Mouse (Mus musculus) lung, embryonic 16.5 days (tissue): Measurements from ENCODE around the gene Olfr190. TPM values are rescaled to one million over a fixed set of nuclear protein-coding genes. Genes with fewer than 3 reads are reported as not detected.
A peak's percentile ranks its signal among the peaks of the same experiment; 100 is the strongest.
"Not testable (repeated sequence)": the region's sequence is repeated elsewhere in the genome, so short reads cannot be mapped to it uniquely, and the experiment has no call there.

Experiments used
- ATAC-seq: fragments of 200-750 bp; cut with Nextera tagmentation; 2 replicates; pipeline ENCODE4 v1.8.0; 2017; ENCODE audit warnings: low read depth, mild to moderate bottlenecking, moderate library complexity
- H3K27ac ChIP-seq: fragments of 300-500 bp; sonication (generic); 2 replicates; pipeline ENCODE4 v1.5.1; 2014; ENCODE audit warnings: mild to moderate bottlenecking, control low read depth, low read length
- H3K27me3 ChIP-seq: fragments of 300-500 bp; sonication (generic); 2 replicates; pipeline ENCODE4 v1.6.1; 2014; ENCODE audit warnings: low read depth, low read length, mixed read lengths; ENCODE audit not compliant: control insufficient read depth, insufficient read depth
- H3K36me3 ChIP-seq: fragments of 300-500 bp; sonication (generic); 2 replicates; pipeline ENCODE4 v1.6.1; 2014; ENCODE audit warnings: low read length; ENCODE audit not compliant: control insufficient read depth, insufficient read depth
- H3K4me1 ChIP-seq: fragments of 300-500 bp; sonication (generic); replicated peaks from 2 replicates; pipeline ENCODE4 v1.6.1; 2014; ENCODE audit warnings: low read length, mixed read lengths; ENCODE audit not compliant: control insufficient read depth, insufficient read depth
- H3K4me2 ChIP-seq: fragments of 300-500 bp; sonication (generic); 2 replicates; pipeline ENCODE4 v1.6.1; 2014; ENCODE audit warnings: low read depth, low read length, control low read depth
- H3K4me3 ChIP-seq: fragments of 300-500 bp; sonication (generic); 2 replicates; pipeline ENCODE4 v1.5.1; 2014; ENCODE audit warnings: mild to moderate bottlenecking, low read length, control low read depth
- H3K9ac ChIP-seq: fragments of 300-500 bp; sonication (generic); 2 replicates; pipeline ENCODE4 v1.6.1; 2014; ENCODE audit warnings: low read length, control low read depth
- H3K9me3 ChIP-seq: fragments of 300-500 bp; sonication (generic); 2 replicates; pipeline ENCODE4 v1.6.1; 2016; ENCODE audit warnings: low read length; ENCODE audit not compliant: control insufficient read depth
- WGBS: fragments of 180-500 bp; shearing (Covaris S2); extraction: QIAGEN DNeasy Blood & Tissue Kit; methylation state at CpG from one replicate; pipeline ENCODE4 v1.1.7; 2014; 5-methylcytosine and 5-hydroxymethylcytosine counted together
- polyA plus RNA-seq: library from polyadenylated mRNA; unstranded; fragments of >200 nt; fragmentation: Nextera tagmentation; extraction: Ambion mirVana; gene quantifications from 2 replicates; pipeline ENCODE4 v1.2.1, GENCODE M21; 2015

Gene Olfr190
- polyA plus RNA-seq, 1 experiment from 2014 or later = not detected

GRCm38 (mm10) chr16:59049286-59049685, 28.5 kb downstream of the Olfr190 start:
- H3K4me3 ChIP-seq, H3K9me3 ChIP-seq, H3K4me2 ChIP-seq, ATAC-seq, H3K4me1 ChIP-seq, H3K36me3 ChIP-seq, H3K27me3 ChIP-seq, H3K27ac ChIP-seq, H3K9ac ChIP-seq: not testable (repeated sequence)
- whole genome bisulfite sequencing = 88% methylated on average over 2 of the region's 2 CpGs

GRCm38 (mm10) chr16:59048860-59049259, 28.9 kb downstream of the Olfr190 start:
- no peak for ATAC-seq
- H3K27me3 ChIP-seq = no peaks in the 10 kb centered on the region
- H3K4me2 ChIP-seq = no peak overlapping the region
- no peak overlapping the region for H3K9ac ChIP-seq
- H3K9me3 ChIP-seq = no peaks in the 10 kb centered on the region
- H3K27ac ChIP-seq = no peak overlapping the region
- no peak overlapping the region for H3K4me3 ChIP-seq
- no peaks in the 10 kb centered on the region for H3K36me3 ChIP-seq
- WGBS = 69% methylated on average over 1 of the region's 1 CpGs
- H3K4me1 ChIP-seq = no peaks in the 10 kb centered on the region

- H3K9me3 ChIP-seq = no peaks in the 10 kb centered on the region
- no peaks in the 10 kb centered on the region for H3K27me3 ChIP-seq
- no peak overlapping the region for H3K9ac ChIP-seq
- no peak for ATAC-seq
- 51% methylated on average over 4 of the region's 4 CpGs for WGBS
- H3K4me3 ChIP-seq = no peak overlapping the region
- no peak overlapping the region for H3K4me2 ChIP-seq
- no peaks in the 10 kb centered on the region for H3K36me3 ChIP-seq
- H3K27ac ChIP-seq = no peak overlapping the region
- no peaks in the 10 kb centered on the region for H3K4me1 ChIP-seq
Measured at GRCm38 (mm10) chr16:59047579-59047978, 30.2 kb downstream of the Olfr190 start.

- Histone ChIP-seq H3K4me2 (no peak overlapping the region), H3K9me3 (no peaks in the 10 kb centered on the region), H3K4me1 (no peaks in the 10 kb centered on the region), H3K27me3 (no peaks in the 10 kb centered on the region), H3K27ac (no peak overlapping the region), H3K9ac (no peak overlapping the region), H3K4me3 (no peak overlapping the region), H3K36me3 (no peaks in the 10 kb centered on the region)
- 82% methylated on average over 3 of the region's 3 CpGs for WGBS
- ATAC-seq = no peak
Measured at GRCm38 (mm10) chr16:59045835-59046234, 32.0 kb downstream of the Olfr190 start.

GRCm38 (mm10) chr16:59039710-59040109, 38.1 kb downstream of the Olfr190 start, which contains the start of gene Olfr187:
Olfr187 (minus strand) TSS chr16:59039767.
- H3K4me3 ChIP-seq = no peak within 1 kb of the TSS

GRCm38 (mm10) chr16:59030191-59030590, 47.6 kb downstream of the Olfr190 start, which contains the start of gene Olfr186:
Olfr186 (minus strand) TSS chr16:59030291.
- Histone ChIP-seq H3K27ac (no peak within 1 kb of the TSS), H3K4me3 (no peak within 1 kb of the TSS), H3K9me3 (no peaks in the 10 kb centered on the region), H3K36me3 (no peaks in the 10 kb centered on the region), H3K4me2 (no peak within 1 kb of the TSS), H3K27me3 (no peaks in the 10 kb centered on the region), H3K9ac (no peak within 1 kb of the TSS), H3K4me1 (no peaks in the 10 kb centered on the region)
- WGBS = 80% methylated on average over 4 of the region's 4 CpGs
- ATAC-seq = no peak

More at GRCm38 (mm10) chr16:59039710-59040109, 38.1 kb downstream of the Olfr190 start, which contains the start of gene Olfr187:
- Histone ChIP-seq H3K27me3 (no peaks in the 10 kb centered on the region), H3K9me3 (no peaks in the 10 kb centered on the region), H3K36me3 (no peaks in the 10 kb centered on the region), H3K27ac (no peak within 1 kb of the TSS), H3K4me1 (no peaks in the 10 kb centered on the region), H3K4me2 (peak within 1 kb of the TSS; percentile 17; the same call in 1 of the 2 replicates), H3K9ac (no peak within 1 kb of the TSS)
- ATAC-seq = no peak
- 59% methylated on average over 7 of the region's 7 CpGs for WGBS

Other genes starting within 250 kb of the Olfr190 start
- gene Olfr177, start 203.2 kb downstream of the Olfr190 start, polyA plus RNA-seq = not detected in 2 replicates
- not detected in 2 replicates for gene Olfr178, start 185.9 kb downstream of the Olfr190 start, polyA plus RNA-seq
- gene Olfr181, start 149.2 kb downstream of the Olfr190 start, polyA plus RNA-seq = not detected in 2 replicates
- gene Olfr180, start 148.6 kb downstream of the Olfr190 start, polyA plus RNA-seq = not detected in 2 replicates
- not detected in 2 replicates for gene Olfr183, start 82.6 kb downstream of the Olfr190 start, polyA plus RNA-seq
- not detected in 2 replicates for gene Olfr186, start 47.7 kb downstream of the Olfr190 start, polyA plus RNA-seq
- not detected in 2 replicates for gene Olfr187, start 38.2 kb downstream of the Olfr190 start, polyA plus RNA-seq
- gene Olfr191, start 11.8 kb upstream of the Olfr190 start, polyA plus RNA-seq = not detected in 2 replicates
- gene Olfr193, start 33.9 kb upstream of the Olfr190 start, polyA plus RNA-seq = not detected in 2 replicates
- not detected in 2 replicates for gene Olfr194, start 43.1 kb upstream of the Olfr190 start, polyA plus RNA-seq
- not detected in 2 replicates for gene Olfr195, start 69.0 kb upstream of the Olfr190 start, polyA plus RNA-seq
- not detected in 2 replicates for gene Olfr196, start 92.4 kb upstream of the Olfr190 start, polyA plus RNA-seq
- gene Olfr198, start 125.5 kb upstream of the Olfr190 start, polyA plus RNA-seq = not detected in 2 replicates
- gene Olfr199, start 141.8 kb upstream of the Olfr190 start, polyA plus RNA-seq = not detected in 2 replicates
- not detected in 2 replicates for gene Olfr201, start 194.6 kb upstream of the Olfr190 start, polyA plus RNA-seq
- not detected in 2 replicates for gene Olfr202, start 208.8 kb upstream of the Olfr190 start, polyA plus RNA-seq
- gene Olfr203, start 220.9 kb upstream of the Olfr190 start, polyA plus RNA-seq = not detected in 2 replicates
- gene Olfr204, start 240.2 kb upstream of the Olfr190 start, polyA plus RNA-seq = not detected in 2 replicates